Mouse (Mus musculus): Measurements from ENCODE around the gene Slc6a16.

Gene Slc6a16

GRCm38 (mm10) chr7:45240633-45241388, at the start of gene Slc6a16:
Gene Slc6a16, plus strand, starts transcription at chr7:45241085.
- peak; percentile 62 for DNase-seq

- DNase-seq: no peak
Measured at GRCm38 (mm10) chr7:45191161-45191560, 49.7 kb upstream of the Slc6a16 start.

- no peak for DNase-seq
Measured at GRCm38 (mm10) chr7:45191803-45192363, 49.0 kb upstream of the Slc6a16 start.

DNA sequence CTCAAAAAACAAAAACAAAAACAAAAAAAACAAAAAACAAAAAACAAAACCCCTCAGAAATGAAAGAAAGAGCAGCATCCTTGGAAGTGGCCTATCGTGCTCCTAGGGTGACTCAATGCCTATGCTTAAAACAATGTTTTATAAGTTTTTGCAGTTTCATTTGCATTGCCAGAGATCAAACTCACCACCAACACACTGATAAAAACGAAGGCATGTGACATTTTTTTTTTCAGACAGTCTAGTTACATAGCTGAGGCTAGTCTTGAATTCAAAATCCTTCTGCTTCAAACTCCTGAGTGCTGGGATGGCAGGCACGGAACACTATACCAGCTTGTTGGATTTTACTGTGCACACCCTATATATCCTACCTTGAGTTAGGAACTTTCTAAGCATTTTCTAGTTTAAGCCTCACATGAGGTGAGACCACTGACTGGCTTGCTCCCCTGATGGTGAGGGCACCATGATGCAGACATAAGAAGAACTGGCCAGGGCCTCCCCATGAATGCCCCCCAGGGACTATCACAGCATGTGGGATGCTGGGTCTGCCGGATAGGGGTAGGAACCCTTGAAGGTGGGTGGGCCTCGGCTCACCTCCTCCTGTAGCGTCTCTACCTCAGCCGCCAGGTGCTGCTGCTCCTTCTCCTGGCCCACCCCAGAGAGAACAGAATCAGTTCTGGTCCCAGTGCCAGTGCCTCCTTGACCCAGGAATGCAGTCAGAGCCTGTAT, 48.1 kb upstream of the Slc6a16 start:
- DNase-seq: no peak

DNA sequence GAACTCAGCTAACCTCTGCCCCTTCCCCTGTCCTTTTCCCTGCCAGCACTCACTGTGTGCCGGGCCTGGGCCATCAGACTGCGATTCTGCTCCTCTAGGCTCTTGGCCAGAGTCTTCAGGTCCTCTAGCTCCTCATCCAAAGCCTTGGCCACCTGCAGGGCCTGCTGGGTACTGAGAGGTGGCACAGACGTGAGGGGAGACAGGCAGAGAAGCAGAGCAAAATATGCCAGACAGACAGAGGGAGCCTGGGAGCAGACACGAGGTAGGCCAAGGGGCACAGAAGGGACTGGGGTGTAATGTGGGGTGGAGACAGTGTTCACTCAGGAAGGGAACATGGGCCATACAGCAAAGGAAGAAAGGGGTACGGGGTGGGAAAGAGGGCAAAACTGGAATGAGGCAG, 47.5 kb upstream of the Slc6a16 start:
- no peak for DNase-seq

GRCm38 (mm10) chr7:45193871-45194785, 46.8 kb upstream of the Slc6a16 start:
- DNase-seq: no peak

DNA sequence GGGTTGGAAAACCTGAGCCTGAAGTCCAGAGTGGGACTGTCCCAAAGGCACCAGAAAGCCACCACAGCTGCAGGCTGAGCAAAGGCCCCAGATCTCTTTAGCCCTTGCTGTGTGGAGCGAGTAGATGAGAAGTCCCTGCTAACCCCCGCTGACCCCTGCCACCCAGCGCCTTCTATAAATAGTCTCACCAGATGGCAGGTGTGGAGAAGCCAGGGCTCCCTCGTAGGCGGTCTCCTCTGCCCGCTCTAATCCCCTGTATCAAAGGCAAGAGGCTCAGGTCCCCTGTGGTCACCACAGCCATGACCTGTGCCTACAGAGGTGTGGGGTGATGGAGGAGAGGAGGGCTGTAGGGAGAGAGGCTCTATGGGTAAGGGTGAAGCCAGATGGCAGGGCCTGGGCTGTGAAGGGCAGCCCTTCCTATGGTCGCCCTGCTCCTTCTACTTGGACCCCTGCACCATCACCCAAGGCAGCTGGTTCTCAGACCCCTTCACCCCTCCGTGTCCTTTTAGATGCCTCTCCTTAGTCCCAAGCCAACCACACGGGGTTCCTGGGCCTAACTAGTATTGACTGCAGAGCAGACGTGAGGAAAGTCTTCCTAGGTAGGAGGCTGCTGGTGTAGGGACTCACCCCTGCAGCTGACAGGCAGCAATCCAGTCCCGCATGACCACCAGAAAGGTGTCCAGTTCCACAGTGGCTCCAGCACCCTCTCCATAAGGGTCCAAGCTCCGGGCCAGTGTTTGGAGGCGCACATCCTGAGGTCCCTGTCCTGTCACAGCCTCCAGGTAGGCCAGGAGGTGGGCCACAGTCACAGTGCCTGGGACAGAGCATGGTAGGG, 45.3 kb upstream of the Slc6a16 start:
- no peak for DNase-seq

- no peak for DNase-seq
Measured at GRCm38 (mm10) chr7:45196176-45196535, 44.7 kb upstream of the Slc6a16 start.

DNA sequence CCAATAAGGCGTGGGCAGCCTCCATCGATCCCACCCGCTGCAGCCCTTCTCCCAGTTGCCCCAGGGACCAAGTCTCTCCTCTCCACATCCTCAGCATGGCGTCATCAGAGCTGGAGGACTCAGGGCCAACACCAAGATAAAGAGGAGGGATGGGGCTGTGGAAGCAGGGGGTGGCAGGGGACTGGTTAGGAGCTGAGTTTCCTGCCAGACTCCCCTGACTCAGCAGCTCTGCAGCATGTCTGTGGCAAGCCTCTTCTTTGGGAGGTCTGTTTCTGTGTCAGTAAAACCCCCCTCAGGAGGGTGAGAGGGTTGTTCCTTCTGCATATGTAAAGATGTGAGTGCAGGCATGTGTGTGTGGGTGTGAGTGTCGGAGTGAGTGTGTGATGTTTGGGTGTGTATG, 43.9 kb upstream of the Slc6a16 start:
- DNase-seq: no peak

GRCm38 (mm10) chr7:45198435-45198834, 42.5 kb upstream of the Slc6a16 start:
- peak; percentile 82 for DNase-seq

DNA sequence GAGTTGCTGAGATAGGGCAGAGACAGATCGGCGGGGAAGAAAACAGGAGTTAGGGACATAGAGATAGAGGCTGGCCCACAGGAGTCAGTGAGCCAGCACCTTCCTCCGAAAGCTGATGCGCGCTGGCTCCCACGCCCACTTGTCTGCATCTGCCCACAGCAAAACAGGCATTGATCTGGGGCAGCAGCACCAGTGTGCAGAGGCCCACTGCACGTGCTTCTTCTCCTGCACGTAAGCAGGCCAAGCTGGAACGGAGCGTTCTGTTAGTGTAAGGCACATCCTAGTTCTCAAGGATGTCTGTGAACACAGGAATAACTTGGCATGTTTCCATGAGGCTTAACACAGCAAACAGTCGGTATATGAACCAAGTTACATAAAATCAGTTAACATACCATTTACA, 41.9 kb upstream of the Slc6a16 start:
- DNase-seq: no peak

GRCm38 (mm10) chr7:45202654-45203053, 38.2 kb upstream of the Slc6a16 start:
- DNase-seq: no peak

DNA sequence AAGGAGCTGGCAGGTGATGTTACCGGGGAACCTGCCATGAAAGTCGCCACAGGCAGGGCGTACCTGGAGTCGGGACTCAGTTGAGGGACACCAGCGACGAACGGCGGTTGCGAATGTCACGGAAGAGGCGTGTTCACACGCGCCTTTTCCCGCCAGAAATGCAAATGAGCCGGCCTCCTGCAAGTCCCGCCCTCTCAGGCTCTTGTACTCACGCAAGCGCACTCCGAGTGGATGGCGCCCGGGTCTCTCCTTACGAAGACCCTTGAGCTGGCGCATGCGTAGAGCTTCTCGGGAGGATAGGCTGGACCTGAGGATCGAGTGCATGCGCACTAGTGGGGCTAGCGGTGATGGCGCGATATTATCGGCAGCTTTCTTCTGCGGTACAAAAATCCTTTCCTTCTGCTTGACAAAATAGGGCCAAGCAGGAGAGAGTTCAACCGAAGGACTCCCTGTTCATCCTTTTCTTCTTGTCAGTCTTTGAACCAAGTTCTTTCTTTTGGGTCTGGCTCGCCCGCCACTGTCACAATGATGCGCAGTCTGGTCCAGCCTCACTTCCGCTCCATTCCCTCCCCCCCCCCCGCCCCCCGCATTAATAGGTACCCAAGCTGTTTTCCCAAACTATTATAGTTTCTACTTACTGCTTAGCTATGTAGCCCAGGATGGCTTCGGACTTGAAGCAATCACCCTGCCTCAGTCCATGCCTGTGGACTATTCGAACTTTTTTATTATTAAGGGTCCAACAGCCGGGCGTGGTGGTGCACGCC, 36.3 kb upstream of the Slc6a16 start, which contains the start of gene Ccdc155:
Ccdc155 (minus strand) TSS at position 513 of the 764 bp plus-strand sequence.
- peak; percentile 86 for DNase-seq

DNA sequence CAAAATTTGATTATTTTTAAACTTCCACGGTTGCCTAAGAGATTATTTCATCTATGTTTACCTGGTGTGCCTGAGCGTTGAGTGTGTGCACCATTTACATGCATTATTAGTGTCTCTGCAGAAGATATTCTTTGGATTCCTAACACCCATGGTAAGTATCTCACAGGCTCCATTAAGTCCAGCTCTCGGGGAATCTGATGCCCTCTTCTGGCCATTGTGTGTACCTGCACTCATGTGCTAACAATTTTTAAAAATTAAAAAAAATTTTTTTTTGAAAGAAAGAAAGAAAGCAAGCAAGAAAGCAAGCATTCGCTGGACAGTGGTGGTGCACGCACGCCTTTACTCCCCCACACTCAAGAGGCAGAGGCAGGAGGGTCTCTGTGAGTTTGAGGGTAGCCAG, 32.6 kb upstream of the Slc6a16 start:
- DNase-seq: no peak

- no peak for DNase-seq
Measured at GRCm38 (mm10) chr7:45211070-45211469, 29.8 kb upstream of the Slc6a16 start.

GRCm38 (mm10) chr7:45211851-45212251, 29.0 kb upstream of the Slc6a16 start, which contains the start of gene Dkkl1:
Gene Dkkl1, minus strand, starts transcription at chr7:45212147.
- no peak for DNase-seq

- DNase-seq: no peak
Measured at GRCm38 (mm10) chr7:45212356-45212755, 28.5 kb upstream of the Slc6a16 start.

- no peak for DNase-seq
Measured at GRCm38 (mm10) chr7:45213708-45214107, 27.2 kb upstream of the Slc6a16 start.

DNA sequence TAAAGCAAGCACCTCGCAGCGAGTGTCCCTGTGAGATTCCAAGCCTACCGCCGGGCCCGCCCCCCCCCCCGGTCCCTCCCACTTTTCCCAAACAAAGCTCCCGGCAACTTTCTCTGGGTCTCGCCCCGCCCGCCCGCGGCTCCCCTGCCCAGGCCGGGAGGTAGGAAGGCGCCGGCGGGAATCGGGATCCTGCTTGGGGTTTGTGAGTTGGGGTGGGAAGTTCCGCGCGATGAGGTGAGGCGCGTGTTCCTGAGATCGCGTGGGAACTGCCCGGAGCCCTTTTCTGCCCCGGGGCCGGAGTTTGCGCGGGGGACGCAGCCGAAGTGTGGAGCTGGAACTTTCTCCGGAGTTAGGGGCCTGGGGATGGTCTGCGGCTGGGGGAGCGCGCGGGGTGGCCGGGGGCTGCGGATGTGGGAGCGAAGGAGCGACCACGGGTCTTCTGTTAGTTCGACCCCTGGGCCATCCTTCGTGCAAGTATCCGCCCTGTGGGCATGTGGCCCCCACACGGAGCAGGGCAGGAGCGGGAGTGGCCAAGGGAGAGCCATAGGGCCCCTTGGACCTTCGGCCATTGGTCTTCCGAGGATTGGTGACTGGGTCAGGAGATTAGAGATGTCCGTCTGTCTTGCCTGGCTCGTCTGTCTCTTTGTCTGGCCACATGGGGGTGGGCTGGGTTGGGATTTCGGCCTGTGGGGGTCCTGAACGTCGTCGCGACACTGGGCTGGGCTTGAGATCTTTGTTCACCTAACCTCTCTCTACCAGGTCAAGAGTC, 25.0 kb upstream of the Slc6a16 start, which contains the start of gene Tead2:
Tead2 (plus strand) TSS at position 81 of the 769 bp plus-strand sequence.
- DNase-seq: no peak
